Mouse (Mus musculus): ENCODE data around the gene Havcr2.
"Not testable (repeated sequence)": the region's sequence is repeated elsewhere in the genome, so short reads cannot be mapped to it uniquely, and the experiment has no call there.

Gene Havcr2

GRCm38 (mm10) chr11:46454453-46455045 lies at the start of gene Havcr2:
Gene Havcr2, plus strand, starts transcription at chr11:46454935.
- no peak for DNase-seq (ENCODE audit: low spot score in 2 of 2)

GRCm38 (mm10) chr11:46404986-46405385 lies 49.7 kb upstream of the Havcr2 start:
- DNase-seq (ENCODE audit: low spot score in 2 of 2): no peak

GRCm38 (mm10) chr11:46406721-46407120 lies 48.0 kb upstream of the Havcr2 start:
- no peak for DNase-seq (ENCODE audit: low spot score in 2 of 2)

GRCm38 (mm10) chr11:46410018-46410563 lies 44.6 kb upstream of the Havcr2 start:
- no peak for DNase-seq (ENCODE audit: low spot score in 2 of 2)

- no peak for DNase-seq (ENCODE audit: low spot score in 2 of 2)
Observed at GRCm38 (mm10) chr11:46418438-46418837, 36.3 kb upstream of the Havcr2 start.

- no peak for DNase-seq (ENCODE audit: low spot score in 2 of 2)
Observed at GRCm38 (mm10) chr11:46418860-46419259, 35.9 kb upstream of the Havcr2 start.

GRCm38 (mm10) chr11:46421086-46421888 lies 33.4 kb upstream of the Havcr2 start:
- DNase-seq (ENCODE audit: low spot score in 2 of 2): no peak

- DNase-seq (ENCODE audit: low spot score in 2 of 2): not testable (repeated sequence)
Observed at GRCm38 (mm10) chr11:46428131-46428530, 26.6 kb upstream of the Havcr2 start.

- no peak for DNase-seq (ENCODE audit: low spot score in 2 of 2)
Observed at GRCm38 (mm10) chr11:46430123-46430522, 24.6 kb upstream of the Havcr2 start.

- DNase-seq (ENCODE audit: low spot score in 2 of 2): peak; percentile 53 to 81
Observed at GRCm38 (mm10) chr11:46431129-46431528, 23.6 kb upstream of the Havcr2 start.

GRCm38 (mm10) chr11:46435363-46435762 lies 19.4 kb upstream of the Havcr2 start:
- DNase-seq (ENCODE audit: low spot score in 2 of 2): no peak

GRCm38 (mm10) chr11:46436760-46437458 lies 17.8 kb upstream of the Havcr2 start, which contains the start of gene Med7:
Gene Med7, plus strand, starts transcription at chr11:46436925.
- peak; percentile 76 to 87 for DNase-seq (ENCODE audit: low spot score in 2 of 2)

- peak in 1 of 2 experiments; percentile 7 for DNase-seq (ENCODE audit: low spot score in 2 of 2)
Observed at GRCm38 (mm10) chr11:46437459-46438000, 17.2 kb upstream of the Havcr2 start.

GRCm38 (mm10) chr11:46439005-46439543 lies 15.7 kb upstream of the Havcr2 start:
- DNase-seq (ENCODE audit: low spot score in 2 of 2): no peak

- no peak for DNase-seq (ENCODE audit: low spot score in 2 of 2)
Observed at GRCm38 (mm10) chr11:46441774-46442173, 13.0 kb upstream of the Havcr2 start.

- DNase-seq (ENCODE audit: low spot score in 2 of 2): no peak
Observed at GRCm38 (mm10) chr11:46443152-46443551, 11.6 kb upstream of the Havcr2 start.

GRCm38 (mm10) chr11:46443979-46444378 lies 10.8 kb upstream of the Havcr2 start:
- DNase-seq (ENCODE audit: low spot score in 2 of 2): no peak

- DNase-seq (ENCODE audit: low spot score in 2 of 2): no peak
Observed at GRCm38 (mm10) chr11:46446150-46446549, 8.6 kb upstream of the Havcr2 start.

- DNase-seq (ENCODE audit: low spot score in 2 of 2): no peak
Observed at GRCm38 (mm10) chr11:46447644-46448484, 6.9 kb upstream of the Havcr2 start.

- DNase-seq (ENCODE audit: low spot score in 2 of 2): no peak
Observed at GRCm38 (mm10) chr11:46449461-46450080, 5.2 kb upstream of the Havcr2 start.

All from cerebellum, postnatal 4 days (tissue).